Mouse (Mus musculus): ENCODE measurements around the gene Tnfsf10. TPM values are rescaled to one million over a fixed set of nuclear protein-coding genes. Genes with fewer than 3 reads are reported as not detected.

Tnfsf10 gene
- polyA plus RNA-seq, 2 experiments: 0.04 to 0.09 TPM

DNA sequence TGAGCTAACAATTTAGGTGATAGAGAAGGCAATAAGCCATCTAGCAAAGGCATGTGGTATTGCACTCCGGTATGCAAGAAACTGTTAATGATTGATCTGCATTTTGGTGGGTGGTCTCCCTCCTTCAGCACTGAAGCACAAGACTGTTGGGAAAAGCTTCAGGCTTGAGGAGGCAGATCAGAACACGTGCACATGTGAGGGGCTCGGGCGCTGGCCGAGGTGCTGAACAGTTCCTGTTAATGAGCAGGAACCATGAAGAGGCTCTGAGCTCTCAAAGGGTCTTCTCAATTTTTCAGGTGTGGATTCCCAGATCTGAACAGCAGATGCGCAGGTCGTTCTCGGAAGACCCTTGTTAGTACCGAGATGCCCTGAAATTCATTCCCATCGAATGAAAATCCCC lies 53.3 kb downstream of the Tnfsf10 start:
- TF ChIP-seq CTCF (IDR thresholded peaks at IDR 0.05; ENCODE audit: low read depth): no peak
- no peaks in the 10 kb centered on the region for H3K36me3 ChIP-seq (replicated peaks; ENCODE audit: control insufficient read depth, insufficient read depth, low read depth)
- no peak for ATAC-seq (ENCODE audit: insufficient read depth)
- no peak overlapping the region for H3K27ac ChIP-seq
- peaks cover 24% of the 10 kb centered on the region for H3K27me3 ChIP-seq (ENCODE audit: control insufficient read depth, insufficient read depth, low read length)
- no peak overlapping the region for H3K9ac ChIP-seq (replicated peaks)
- H3K4me3 ChIP-seq (ENCODE audit: insufficient read depth in 1 of 2, low read depth in 2 of 2, low read length in 2 of 2): no peak overlapping the region
- H3K4me1 ChIP-seq (replicated peaks; ENCODE audit: control insufficient read depth in 2 of 2, insufficient read depth in 2 of 2, low read length in 1 of 2): no peaks in the 10 kb centered on the region
- H3K9me3 ChIP-seq (ENCODE audit: control insufficient read depth, low read length): no peaks in the 10 kb centered on the region
- H3K4me2 ChIP-seq (ENCODE audit: low read depth): no peak overlapping the region
- 4% methylated on average over 10 of the region's 10 CpGs for WGBS (ENCODE audit: insufficient replicate concordance)
- DNase-seq (ENCODE audit: low read depth in 3 of 3, low spot score in 3 of 3): no peak

DNA sequence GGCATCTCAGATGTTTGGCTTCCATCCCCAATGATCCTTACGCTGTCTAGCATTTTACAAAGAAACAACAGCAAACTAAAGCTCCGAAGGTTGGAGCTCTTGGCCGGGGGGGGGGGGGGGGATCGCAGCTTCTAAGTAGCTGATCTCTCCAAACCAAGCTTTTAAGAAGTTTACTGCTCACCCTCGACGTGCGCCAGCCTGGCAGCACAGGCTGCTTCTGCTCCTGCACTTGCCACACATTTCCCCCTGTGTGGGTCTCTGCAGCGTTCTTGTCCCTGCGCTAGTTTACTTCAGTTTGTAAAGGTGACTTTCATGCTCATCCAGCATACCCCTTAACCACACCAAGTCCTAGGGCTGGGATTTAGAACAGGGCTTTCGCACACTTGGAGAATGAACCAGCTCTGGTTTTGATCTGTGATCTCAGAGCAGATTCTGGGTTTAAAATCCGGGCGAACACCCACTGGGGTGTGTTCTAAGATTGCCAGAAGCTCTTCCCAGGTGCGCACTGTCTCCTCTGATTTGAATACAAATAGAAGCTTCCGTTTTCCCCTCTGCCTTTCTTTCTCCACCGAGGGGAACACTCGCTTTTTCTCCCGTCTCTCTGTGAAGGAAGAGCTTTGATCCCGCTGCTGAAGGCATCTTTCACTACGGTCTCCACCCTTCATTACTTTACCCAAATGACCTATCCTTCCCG lies 53.9 kb downstream of the Tnfsf10 start:
- DNase-seq (ENCODE audit: low read depth in 3 of 3, low spot score in 3 of 3) (no peak), ATAC-seq (ENCODE audit: insufficient read depth) (no peak)
- Histone ChIP-seq H3K4me3 (ENCODE audit: insufficient read depth in 1 of 2, low read depth in 2 of 2, low read length in 2 of 2) (no peak overlapping the region), H3K9ac (replicated peaks) (no peak overlapping the region), H3K4me2 (ENCODE audit: low read depth) (no peak overlapping the region), H3K9me3 (ENCODE audit: control insufficient read depth, low read length) (no peaks in the 10 kb centered on the region), H3K4me1 (replicated peaks; ENCODE audit: control insufficient read depth in 2 of 2, insufficient read depth in 2 of 2, low read length in 1 of 2) (no peaks in the 10 kb centered on the region), H3K27me3 (ENCODE audit: control insufficient read depth, insufficient read depth, low read length) (peaks cover 24% of the 10 kb centered on the region), H3K36me3 (replicated peaks; ENCODE audit: control insufficient read depth, insufficient read depth, low read depth) (no peaks in the 10 kb centered on the region), H3K27ac (no peak overlapping the region)
- 4% methylated on average over 20 of the region's 20 CpGs for WGBS (ENCODE audit: insufficient replicate concordance)
- TF ChIP-seq CTCF (IDR thresholded peaks at IDR 0.05; ENCODE audit: low read depth) (no peak), EP300 (IDR thresholded peaks at IDR 0.05; ENCODE audit: low read depth) (no peak)

DNA sequence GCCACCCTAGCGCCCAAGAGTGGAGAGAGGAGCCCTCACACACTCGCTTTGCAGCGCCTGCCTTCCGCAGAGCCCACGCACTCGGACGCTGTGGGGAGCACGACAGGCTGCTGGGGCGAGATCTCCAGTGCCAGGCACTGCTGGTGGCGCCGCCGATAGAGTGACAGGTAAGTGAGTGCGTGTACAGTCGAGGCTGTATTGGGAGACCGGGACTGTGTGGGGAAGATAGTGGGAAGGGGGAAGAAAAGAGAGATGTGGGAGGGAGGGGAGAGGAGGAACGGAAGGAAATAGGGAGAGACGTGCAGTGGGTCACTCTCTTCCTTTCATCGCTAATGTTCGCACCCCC lies 54.4 kb downstream of the Tnfsf10 start, which contains the start of gene Ghsr:
Ghsr (plus strand) TSS at position 76 of the 346 bp plus-strand sequence.
- ATAC-seq (ENCODE audit: insufficient read depth): no peak

DNA sequence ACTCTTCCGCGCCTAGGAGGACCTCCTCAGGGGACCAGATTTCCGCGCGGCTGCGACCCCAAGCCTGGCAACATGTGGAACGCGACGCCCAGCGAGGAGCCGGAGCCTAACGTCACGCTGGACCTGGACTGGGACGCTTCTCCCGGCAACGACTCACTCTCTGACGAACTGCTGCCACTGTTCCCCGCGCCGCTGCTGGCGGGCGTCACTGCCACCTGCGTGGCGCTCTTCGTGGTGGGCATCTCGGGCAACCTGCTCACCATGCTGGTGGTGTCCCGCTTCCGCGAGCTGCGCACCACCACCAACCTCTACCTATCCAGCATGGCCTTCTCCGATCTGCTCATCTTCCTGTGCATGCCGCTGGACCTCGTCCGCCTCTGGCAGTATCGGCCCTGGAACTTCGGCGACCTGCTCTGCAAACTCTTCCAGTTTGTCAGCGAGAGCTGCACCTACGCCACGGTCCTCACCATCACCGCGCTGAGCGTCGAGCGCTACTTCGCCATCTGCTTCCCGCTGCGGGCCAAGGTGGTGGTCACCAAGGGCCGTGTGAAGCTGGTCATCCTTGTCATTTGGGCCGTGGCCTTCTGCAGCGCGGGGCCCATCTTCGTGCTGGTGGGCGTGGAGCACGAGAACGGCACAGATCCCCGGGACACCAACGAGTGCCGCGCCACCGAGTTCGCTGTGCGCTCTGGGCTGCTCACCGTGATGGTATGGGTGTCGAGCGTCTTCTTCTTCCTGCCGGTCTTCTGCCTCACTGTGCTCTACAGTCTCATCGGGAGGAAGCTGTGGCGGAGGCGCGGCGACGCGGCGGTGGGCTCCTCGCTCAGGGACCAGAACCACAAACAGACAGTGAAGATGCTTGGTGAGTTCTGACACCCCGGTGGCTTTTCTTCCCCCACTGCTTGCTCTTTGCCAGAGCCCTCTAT lies 55.2 kb downstream of the Tnfsf10 start:
- Histone ChIP-seq H3K36me3 (replicated peaks; ENCODE audit: control insufficient read depth, insufficient read depth, low read depth) (no peaks in the 10 kb centered on the region), H3K4me3 (ENCODE audit: insufficient read depth in 1 of 2, low read depth in 2 of 2, low read length in 2 of 2) (no peak overlapping the region), H3K27me3 (ENCODE audit: control insufficient read depth, insufficient read depth, low read length) (peaks cover 24% of the 10 kb centered on the region), H3K9me3 (ENCODE audit: control insufficient read depth, low read length) (no peaks in the 10 kb centered on the region), H3K9ac (replicated peaks) (no peak overlapping the region), H3K4me2 (ENCODE audit: low read depth) (no peak overlapping the region), H3K4me1 (replicated peaks; ENCODE audit: control insufficient read depth in 2 of 2, insufficient read depth in 2 of 2, low read length in 1 of 2) (no peaks in the 10 kb centered on the region), H3K27ac (no peak overlapping the region)
- TF ChIP-seq EP300 (IDR thresholded peaks at IDR 0.05; ENCODE audit: low read depth): no peak
- no peak for TF ChIP-seq CTCF (IDR thresholded peaks at IDR 0.05; ENCODE audit: low read depth)
- ATAC-seq (ENCODE audit: insufficient read depth) (no peak), DNase-seq (ENCODE audit: low read depth in 3 of 3, low spot score in 3 of 3) (no peak)
- WGBS (ENCODE audit: insufficient replicate concordance): 2% methylated on average over 76 of the region's 77 CpGs

More for the DNA sequence above, 54.4 kb downstream of the Tnfsf10 start, which contains the start of gene Ghsr:
- WGBS (ENCODE audit: insufficient replicate concordance): 3% methylated on average over 19 of the region's 19 CpGs
- H3K4me2 ChIP-seq (ENCODE audit: low read depth): no peak within 1 kb of the TSS
- no peak within 1 kb of the TSS for H3K4me3 ChIP-seq (ENCODE audit: insufficient read depth in 1 of 2, low read depth in 2 of 2, low read length in 2 of 2)
- no peak for DNase-seq (ENCODE audit: low read depth in 3 of 3, low spot score in 3 of 3)
- H3K4me1 ChIP-seq (replicated peaks; ENCODE audit: control insufficient read depth in 2 of 2, insufficient read depth in 2 of 2, low read length in 1 of 2): no peaks in the 10 kb centered on the region
- no peak within 1 kb of the TSS for H3K9ac ChIP-seq (replicated peaks)
- no peaks in the 10 kb centered on the region for H3K9me3 ChIP-seq (ENCODE audit: control insufficient read depth, low read length)
- no peak for TF ChIP-seq CTCF (IDR thresholded peaks at IDR 0.05; ENCODE audit: low read depth)
- H3K27me3 ChIP-seq (ENCODE audit: control insufficient read depth, insufficient read depth, low read length): peaks cover 24% of the 10 kb centered on the region
- H3K36me3 ChIP-seq (replicated peaks; ENCODE audit: control insufficient read depth, insufficient read depth, low read depth): no peaks in the 10 kb centered on the region
- H3K27ac ChIP-seq: no peak within 1 kb of the TSS

DNA sequence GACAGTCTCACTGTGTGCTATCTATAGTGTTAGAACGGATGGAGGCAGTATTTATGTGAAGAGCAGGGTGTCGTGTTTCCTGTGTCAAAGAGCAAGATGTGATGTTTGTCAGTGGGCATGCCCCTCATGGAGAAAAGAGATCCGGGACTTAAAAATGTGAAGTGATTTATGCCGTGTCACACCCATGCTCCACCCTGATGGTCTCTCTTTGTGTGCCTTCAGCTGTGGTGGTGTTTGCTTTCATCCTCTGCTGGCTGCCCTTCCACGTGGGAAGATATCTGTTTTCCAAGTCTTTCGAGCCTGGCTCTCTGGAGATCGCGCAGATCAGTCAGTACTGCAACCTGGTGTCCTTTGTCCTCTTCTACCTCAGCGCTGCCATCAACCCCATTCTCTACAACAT lies 57.6 kb downstream of the Tnfsf10 start:
- no peak for TF ChIP-seq EP300 (IDR thresholded peaks at IDR 0.05; ENCODE audit: low read depth)
- DNase-seq (ENCODE audit: low read depth in 3 of 3, low spot score in 3 of 3) (no peak), ATAC-seq (ENCODE audit: insufficient read depth) (no peak)
- Histone ChIP-seq H3K27me3 (ENCODE audit: control insufficient read depth, insufficient read depth, low read length) (peaks cover 24% of the 10 kb centered on the region), H3K27ac (no peak overlapping the region), H3K4me1 (replicated peaks; ENCODE audit: control insufficient read depth in 2 of 2, insufficient read depth in 2 of 2, low read length in 1 of 2) (no peaks in the 10 kb centered on the region), H3K9ac (replicated peaks) (no peak overlapping the region), H3K4me3 (ENCODE audit: insufficient read depth in 1 of 2, low read depth in 2 of 2, low read length in 2 of 2) (no peak overlapping the region), H3K9me3 (ENCODE audit: control insufficient read depth, low read length) (no peaks in the 10 kb centered on the region), H3K36me3 (replicated peaks; ENCODE audit: control insufficient read depth, insufficient read depth, low read depth) (no peaks in the 10 kb centered on the region), H3K4me2 (ENCODE audit: low read depth) (no peak overlapping the region)
- WGBS (ENCODE audit: insufficient replicate concordance): 51% methylated on average over 9 of the region's 9 CpGs

Data from liver, embryonic 14.5 days (tissue).